Mouse (Mus musculus) lung, adult 18-20 months (tissue): ENCODE measurements around the gene Cul4a.

ENCODE experiments used
- DNase-seq, 2 experiments: peaks; one replicate each; pipeline ENCODE4 v3.0.0; 2022; ENCODE audit warnings: mixed read lengths in 2 of 2

The Cul4a gene

DNA sequence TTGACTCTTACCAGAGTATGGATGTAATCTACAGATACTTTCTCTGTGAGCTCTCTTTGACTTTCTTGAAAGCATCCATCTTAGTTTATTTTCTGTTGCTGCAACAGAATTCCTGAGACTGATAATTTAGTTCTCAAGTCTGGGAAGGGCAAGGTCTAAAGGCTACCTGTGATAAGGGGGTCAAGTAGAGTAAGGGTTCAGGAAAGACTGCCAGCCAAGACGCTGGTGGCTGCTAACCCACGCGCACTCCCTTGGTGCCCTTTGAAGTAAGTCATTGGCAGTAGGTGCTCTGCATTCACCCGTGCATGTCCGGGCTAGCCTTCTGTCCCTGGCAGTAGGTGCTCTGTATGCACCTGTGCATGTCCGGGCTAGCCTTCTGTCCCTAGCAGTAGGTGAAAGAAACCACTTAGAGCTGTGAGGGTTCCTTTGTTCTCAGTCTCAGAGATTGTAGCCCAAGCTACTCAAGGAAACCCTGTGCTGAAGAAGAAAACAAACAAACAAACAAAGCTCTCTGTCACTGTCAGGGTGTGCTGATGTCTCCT lies 34.3 kb downstream of the Cul4a start:
- no peak for DNase-seq

DNA sequence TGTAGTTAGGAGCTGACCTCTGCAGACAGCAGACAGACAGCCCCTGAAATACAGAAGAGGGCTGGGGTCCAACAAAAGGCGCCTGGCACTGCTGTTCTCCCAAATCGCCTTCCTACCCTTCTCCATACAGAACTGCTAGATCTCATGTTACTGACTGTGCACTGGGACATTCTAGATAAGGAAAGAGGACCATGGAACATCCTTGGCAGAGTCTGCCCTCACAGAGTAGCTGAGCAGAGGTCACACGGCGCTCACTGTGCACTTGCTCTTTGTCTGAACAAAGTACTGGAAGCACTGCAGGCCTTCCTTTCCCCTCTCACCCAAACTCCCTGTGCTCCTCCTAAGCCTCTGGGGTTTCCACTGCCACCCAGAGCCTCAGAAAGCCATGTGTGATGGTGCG lies 36.3 kb downstream of the Cul4a start:
- no peak for DNase-seq

DNA sequence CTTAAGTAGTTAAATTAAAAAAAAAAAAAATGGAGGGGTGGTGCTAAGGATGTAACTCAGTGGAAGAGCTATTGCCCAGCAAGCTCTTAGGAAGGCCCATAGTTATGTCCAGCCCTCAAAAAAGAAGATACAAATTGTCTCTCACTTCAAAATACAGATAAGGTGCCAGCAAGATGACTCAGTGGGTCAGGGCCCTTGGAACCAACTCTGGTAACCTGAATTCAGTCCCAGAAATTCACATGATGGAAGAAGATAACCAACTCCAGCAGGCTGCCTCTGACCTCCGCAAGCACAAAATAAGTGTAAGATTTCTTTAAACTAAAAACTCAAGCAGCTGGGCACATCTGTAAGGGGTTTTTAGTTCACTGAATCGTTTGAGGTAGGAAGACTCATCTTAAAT lies 43.1 kb downstream of the Cul4a start:
- DNase-seq, result no peak

DNA sequence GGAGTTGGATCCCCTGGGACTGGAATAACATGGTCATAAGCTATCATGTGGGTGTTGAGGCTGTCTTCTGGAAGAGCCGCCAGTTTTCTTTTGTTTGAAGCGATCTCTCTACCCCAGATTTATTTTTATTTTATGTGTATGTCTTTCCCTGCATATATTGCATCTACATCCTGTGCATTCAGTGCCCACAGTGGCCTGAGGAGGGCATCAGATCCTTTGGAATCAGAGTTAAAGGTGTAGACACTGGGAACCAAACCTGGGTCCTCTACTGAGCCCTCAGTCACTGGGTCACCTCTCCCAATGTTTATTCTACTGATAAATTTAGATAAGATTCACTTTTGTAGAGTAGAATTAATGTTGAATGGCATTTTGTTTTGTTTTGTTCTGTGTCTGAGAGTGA lies 43.9 kb downstream of the Cul4a start:
- no peak for DNase-seq

DNA sequence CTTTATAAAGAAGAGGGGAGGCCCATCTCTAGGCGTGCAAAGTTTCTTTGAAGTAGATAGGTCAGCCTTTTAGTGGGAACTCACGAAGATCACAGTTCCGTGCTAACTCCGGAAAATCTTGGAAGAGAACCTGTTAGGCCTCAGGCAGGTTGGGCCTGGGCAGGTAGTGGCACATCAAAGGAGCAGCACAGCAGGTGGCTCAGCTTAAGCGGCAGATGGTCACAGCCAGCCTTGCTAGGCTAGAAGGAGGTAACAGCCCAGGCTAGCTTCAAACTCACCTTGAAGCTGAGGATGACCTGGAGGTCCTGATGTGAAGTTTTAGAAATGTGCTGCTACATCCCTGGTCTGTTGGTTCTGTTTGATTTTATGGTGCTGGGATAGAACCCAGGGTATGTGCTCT lies 44.4 kb downstream of the Cul4a start:
- DNase-seq, result no peak

DNA sequence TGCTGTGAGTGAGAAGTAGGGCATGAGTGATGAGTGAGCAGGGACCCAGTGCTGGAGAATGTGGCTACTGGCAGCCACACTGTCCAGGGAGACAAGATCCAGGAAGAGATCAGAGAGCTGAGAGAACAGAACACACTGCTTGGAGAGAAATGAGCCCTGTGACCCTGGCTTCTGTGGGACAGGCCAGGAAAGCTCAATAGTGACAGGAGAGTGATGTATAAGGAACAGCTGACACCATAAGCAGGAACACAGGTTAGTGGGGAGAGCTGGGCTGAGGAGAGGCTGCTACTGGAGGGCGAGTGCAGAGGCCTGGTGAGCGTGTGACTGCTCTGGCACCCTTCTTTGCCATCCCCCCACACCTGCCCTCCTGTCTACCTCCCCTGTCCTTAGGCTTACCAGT lies 45.5 kb downstream of the Cul4a start:
- no peak for DNase-seq

DNA sequence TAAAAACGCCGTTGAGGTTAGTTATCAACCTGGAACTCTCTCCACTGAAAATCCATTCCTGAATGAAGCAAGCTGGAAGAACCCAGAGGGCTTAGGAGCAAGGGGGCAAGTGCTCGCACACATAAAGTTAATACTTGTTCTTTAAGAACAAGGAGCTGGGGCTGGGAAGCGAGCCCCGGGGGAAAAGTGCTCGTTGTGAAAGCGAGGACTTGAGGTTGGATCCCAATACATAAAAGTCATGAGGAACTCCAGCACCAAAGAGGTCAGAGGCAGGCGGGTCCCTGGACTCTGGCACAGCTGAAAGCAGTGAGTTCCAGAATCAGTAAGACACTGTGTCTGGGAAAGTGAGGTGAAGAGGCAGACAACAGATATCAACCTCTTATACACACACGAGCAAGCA lies 48.7 kb downstream of the Cul4a start:
- no peak for DNase-seq

DNA sequence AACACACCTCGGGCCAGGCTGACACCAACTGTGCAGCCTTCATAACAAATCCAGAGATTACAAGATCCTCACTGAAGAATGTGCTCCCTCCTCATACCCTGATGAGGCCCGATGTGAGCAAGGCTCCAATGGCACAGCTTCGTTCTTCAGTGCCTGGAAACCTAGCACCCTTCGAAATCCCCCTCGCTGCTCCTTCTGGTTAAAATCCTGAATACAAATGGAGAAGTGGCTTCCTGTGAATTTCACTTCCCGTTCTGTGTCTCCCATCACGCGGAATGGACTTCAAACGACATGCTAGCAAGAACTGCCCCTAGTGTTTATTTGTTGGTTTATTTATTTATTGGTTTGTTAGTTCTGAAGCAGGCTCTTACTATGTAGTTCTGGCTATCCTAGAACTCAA lies 49.9 kb downstream of the Cul4a start:
- no peak for DNase-seq

DNA sequence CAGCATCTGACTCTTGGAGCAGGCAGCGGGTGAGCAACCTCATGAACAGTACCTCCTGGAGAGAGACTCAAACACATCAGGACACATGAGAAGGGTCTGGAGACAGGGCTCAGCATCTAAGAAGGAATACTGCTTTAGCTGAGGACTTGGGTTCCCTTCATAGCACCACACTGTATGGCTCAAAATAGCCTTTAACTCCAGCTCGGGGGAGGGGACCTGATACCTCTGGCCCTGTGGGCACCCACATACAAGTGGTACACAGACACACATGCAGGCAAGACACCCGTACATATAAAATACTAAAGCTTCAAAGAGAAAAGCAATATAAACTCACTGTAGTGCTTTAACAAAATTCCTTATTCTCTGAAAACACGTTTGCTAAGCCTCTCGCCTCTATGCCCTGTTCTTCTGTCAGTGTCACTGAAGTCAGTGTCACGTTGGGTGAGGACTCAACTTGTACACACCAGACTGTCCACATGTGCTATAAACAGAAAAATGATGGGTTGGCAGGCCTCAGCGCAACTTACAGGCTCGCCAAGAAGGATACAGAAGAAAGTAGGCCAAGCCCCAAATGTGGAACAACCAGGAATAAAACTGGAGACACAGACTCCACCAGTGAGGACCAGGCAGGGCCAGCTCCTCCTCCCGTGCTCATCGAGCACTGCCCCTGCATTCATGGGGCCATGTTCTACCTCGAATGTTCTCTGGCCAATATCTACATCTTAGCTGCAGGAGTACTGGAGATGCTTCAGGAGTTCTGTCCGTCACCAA lies 51.1 kb downstream of the Cul4a start:
- no peak for DNase-seq

DNA sequence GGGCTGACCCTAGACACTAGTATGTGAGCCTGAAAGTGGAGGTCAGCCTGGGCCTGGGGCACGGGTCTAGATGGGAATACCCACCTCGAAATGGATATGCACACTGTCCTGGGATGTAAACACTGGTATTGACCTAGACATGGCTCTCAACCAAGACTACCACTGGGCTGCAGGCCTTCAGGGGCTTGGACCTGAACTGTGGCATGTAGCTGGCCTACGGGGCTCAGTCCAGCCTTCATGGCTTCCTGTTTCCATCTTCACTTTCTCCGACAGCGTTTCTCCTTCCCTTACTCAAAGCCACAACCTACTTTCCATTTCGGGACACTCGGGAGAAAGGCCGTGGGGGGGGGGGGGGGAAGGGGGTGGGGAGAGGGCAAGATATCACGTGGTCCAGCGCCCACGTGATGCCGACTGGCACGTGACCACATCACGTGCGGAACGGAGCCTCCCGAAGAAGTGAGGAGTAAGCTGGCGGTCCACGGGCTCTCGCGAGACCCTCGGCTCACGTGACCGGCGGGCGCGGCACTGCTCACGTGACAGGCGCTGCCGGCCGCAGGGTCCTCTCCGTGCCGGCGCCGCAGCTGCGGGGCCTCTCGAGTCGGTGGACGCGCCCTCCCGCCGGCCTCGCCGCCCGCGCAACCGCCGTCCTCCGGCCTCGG lies 53.4 kb downstream of the Cul4a start, which contains the start of gene Lamp1:
Gene Lamp1 (plus strand): TSS at position 444 of the 659 bp plus-strand sequence.
- peak; percentile 98 to 99 for DNase-seq

DNA sequence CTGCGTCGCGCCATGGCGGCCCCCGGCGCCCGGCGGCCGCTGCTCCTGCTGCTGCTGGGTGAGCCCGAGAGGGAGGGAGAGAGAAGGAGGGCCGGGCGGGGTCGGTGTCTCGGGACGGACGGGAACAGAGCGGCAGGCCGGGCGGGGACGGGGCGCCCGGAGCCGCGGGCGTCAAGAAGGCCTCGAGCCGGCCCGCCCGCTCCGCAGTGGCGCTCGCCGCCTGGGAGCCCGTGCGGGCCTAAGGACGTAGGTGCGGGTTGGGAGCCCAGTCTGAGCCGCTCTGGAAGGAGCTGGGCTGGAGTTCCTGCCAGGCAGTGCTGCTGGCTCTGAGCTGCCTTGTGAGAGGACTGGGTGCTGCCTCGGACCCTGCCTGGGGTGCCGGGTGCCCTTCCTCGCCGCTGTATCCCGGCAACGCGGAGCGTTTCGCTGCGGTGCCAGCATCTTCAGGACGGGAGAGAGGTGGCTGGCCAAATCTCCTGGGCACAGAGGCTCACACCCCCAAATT lies 54.0 kb downstream of the Cul4a start:
- peak; percentile 32 to 34 for DNase-seq

DNA sequence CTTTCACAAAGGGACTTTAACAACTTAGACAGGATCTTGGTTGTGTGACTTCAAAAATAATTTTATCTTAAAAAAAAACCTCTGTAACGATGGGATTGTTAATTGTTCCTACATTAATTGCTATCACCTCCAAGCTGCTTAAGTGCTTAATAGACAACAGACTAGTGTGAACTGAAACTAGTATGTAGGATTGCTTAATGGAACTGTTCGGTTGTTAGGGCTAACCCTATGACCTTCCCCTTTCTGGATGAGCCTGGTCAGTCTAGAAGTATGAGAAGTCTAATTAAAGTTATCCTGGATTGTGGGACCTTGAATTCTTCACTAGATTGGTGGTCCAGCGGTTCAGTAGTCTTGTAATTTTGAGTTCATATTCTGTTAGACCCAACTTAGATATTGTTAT lies 55.3 kb downstream of the Cul4a start:
- no peak for DNase-seq

DNA sequence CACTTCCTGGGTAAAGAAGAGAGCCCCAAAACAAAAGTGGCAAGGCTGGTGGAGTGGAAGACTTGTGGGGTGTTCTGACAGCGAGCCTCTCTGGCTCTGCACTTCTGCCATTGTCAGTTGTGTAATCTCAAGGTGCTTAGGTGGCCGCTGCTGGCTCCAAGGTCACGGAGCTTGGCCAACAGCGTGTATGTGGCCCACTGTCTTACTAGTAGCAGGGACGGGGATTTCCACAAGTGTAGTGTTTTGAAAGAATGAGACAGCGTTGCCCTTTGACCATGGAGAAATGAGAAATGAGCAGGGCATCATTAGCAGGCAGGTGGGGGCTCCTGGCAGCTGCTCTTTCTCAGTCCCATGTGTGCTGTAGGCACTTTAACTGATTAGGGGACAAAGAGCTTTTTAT lies 56.7 kb downstream of the Cul4a start:
- peak; percentile 42 to 67 for DNase-seq

DNA sequence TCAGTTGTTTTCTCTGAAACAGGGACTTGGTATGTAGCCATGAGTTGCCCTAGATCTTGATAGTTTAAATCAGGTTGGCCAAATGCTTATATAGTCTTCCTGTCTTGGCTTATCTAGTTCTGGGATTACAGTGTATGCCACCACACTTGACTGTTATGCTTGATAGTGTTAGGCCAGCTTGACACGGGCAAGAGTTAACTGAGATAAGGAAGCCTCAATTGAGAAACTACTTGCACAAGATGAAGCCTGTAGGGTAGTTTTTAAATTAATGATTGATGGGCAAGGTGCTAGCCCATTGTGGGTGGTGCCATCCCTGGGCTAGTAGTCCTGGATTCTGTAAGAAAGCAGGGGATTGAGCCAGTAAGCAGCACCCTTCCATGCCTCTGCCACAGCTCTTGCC lies 58.1 kb downstream of the Cul4a start:
- no peak for DNase-seq

DNA sequence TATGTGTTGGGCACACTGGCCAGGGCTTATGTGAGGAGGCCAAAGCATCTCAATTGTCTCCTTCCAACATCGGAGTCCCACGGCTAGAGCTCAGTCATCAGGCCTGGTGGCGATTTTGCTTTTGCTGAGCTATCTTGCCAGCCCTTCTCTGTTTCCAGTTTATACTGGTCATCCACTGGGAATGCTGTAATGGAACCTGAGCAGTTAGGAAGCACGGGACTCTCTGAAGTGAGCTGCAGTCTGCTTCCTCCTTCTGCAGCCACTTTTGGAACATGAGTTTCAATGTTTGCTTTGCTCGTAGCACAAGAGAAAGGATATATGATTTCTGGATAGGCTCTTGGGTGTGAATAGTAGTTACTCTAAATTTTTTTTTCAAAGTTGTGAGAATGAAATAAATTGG lies 58.9 kb downstream of the Cul4a start:
- no peak for DNase-seq

DNA sequence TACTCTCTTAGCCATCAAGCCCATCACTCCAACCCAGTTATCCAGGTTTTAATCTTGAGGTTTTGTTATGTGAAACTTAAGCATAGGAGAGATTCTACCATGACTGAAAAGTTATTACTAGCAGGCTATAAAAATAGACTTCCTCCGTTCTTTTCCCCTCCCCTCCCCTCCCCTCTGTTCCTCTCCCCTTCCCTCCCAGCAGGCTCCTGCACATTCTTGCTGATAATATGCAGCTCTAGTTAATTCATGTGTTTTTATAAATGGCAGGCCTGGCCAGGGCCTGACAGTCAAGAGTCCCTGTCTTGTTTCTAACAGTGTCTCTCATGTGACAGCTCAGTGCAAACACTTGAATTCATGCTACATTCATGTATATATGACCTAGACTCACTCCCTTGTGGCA lies 65.1 kb downstream of the Cul4a start:
- no peak for DNase-seq

DNA sequence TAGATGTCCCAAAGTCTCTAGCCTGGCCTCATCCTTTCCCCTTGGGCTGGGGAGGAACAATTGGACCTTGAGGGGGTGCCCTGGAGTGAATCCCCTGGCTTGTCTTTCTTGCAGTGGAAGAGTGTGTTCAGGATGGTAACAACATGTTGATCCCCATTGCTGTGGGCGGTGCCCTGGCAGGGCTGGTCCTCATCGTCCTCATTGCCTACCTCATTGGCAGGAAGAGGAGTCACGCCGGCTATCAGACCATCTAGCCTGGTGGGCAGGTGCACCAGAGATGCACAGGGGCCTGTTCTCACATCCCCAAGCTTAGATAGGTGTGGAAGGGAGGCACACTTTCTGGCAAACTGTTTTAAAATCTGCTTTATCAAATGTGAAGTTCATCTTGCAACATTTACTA lies 68.9 kb downstream of the Cul4a start:
- DNase-seq, result no peak

DNA sequence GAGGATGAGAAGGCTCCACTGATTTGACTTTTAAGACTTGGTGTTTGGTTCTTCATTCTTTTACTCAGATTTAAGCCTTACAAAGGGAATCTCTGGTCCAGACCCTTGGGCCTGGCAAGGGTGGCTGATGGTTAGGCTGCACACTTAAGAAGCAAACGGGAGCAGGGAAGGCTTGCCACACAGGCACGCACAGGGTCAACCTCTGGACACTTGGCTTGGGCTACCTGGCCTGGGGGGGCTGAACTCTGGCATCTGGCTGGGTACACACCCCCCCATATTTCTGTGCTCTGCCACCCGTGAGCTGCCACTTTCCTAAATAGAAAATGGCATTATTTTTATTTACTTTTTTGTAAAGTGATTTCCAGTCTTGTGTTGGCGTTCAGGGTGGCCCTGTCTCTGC lies 69.4 kb downstream of the Cul4a start:
- no peak for DNase-seq

DNA sequence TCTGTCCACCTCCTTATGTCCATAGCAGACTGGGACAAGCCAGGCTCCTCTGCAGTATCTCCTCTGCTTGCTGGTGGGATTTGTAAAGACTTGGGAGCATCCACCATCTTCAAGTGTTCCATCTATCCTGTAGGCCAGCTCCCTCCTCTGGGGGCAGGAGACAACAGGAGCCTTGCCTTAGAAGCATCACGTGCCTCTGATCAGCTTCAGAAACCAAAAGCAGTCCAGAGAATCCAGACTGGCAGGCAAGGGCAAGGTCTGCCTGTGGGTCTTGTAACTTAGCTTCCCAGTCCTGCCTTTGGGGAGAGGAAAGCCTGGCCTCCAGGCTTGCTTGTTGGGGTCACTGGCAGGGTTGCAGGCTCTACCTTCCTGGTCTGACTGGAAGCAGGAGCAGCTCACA lies 70.2 kb downstream of the Cul4a start:
- DNase-seq, result no peak

DNA sequence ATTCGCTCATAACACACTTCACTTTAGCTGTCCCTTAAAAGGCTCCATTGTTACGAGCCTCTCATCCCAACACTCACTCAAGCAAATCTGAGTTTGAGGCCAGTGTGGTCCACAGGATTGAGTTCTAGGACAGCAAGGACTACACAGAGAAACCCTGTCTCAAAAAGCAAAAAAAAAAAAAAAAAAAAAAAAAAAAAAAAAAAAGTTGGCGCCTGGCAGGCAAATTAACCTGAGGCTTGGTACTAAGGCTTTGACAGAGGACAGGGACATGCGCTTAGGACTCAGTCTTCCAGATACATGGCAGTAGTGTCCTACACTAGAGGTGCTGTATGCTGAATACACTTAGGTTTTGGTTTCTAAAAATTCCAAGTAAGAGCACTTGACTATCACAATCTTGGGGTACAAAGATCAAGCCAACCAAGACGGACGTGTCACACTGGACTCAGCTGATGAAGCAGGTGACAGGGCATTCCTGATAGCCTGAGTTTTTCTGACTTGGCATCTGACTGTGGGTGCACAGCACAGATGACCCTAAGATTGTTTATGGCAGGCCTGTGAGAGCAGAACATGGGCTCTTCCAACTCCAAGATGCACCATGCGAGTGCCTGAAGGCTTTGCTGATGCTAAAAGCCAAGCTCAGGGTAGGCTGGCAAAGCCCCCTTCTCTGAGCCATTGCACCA lies 71.9 kb downstream of the Cul4a start:
- no peak for DNase-seq

DNA sequence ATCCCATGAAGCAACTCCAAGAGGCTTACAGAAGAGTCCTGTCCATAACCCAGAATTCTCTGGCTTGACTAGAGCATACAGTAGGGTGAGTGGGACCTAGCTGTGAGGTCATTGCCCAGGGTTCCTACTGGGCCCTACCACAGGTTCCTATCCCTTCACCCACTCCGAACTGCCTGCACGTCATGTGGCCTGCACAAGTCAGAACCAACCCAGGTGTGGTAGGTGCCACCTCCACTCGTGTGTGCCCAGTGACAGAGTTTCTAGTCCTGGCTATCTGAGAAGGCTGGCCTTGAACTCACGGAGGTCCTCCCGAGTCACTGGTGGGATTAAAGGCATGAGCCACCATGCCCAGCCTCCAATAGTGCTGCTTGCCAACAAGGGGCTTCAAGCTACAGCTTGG lies 72.7 kb downstream of the Cul4a start:
- DNase-seq, result no peak

DNA sequence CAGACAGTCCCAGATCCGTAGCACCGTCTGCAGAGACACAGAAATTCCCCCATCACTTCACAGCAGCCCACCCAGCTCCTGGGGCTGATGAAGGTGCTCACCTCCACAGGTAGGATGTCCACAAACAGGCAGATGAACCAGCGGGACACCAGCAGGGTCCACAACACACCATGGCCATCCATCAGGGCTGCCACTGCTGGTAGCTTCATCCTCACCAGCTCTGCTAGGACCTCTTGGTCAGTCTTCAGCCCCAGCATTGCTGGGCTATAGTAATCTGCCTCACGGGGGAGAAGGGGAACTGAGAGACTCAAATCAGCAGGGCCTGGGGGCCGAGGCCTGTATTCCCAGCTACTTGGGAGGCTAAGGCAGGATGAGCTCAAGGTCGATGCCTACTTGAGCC lies 74.1 kb downstream of the Cul4a start:
- DNase-seq, result no peak

DNA sequence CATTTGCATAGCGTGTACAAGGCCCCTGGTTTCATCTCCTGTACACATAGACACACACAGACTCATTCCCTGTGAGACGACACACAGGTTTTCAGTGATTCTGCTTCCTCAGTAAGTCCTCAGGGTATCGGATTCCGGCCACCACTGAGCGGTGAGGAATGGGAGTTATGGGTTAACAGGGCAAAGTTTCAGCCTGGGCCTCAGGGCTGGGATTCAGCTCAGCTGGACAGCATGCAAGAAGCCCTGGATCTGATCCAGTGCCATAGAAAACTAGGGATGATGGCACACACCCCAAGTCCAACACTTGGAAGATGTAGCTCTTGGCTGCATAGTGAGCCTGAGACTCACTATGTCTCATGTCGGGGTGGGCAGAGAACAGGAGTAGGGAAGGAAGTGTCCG lies 74.5 kb downstream of the Cul4a start:
- DNase-seq, result no peak

DNA sequence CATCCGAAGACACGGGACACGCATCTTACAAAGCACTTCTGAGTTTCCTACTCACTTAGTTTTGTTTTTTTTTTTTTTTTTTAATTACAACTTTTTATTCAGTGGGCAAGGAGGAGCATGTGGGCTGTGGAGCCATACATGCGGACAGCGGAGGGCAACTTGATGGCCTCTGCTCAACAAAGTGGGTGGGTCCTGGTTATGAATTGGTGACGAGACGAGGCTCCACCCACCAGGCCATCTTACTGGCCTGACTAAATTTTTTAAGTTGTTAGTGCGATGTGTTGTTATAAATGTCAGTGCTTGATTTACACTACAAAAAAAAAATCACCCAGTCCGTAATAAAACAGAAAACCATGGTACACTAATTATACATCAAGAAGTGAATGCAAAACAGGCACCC lies 75.0 kb downstream of the Cul4a start:
- no peak for DNase-seq
